Mouse (Mus musculus) v-Abl transformed pro-B cells (cell line): ENCODE results near the gene E4f1.
"Not testable (repeated sequence)": the region's sequence is repeated elsewhere in the genome, so short reads cannot be mapped to it uniquely, and the experiment has no call there.

Experiments
- in situ Hi-C, 2 experiments: fragments of 400-800 bp; cut with MboI; formaldehyde crosslinking; loops; one replicate each; pipeline ENCODE4 v1.15.1; 2025; ENCODE audit not compliant: unreplicated experiment in 2 of 2

E4f1 gene

GRCm38 (mm10) chr17:24425905-24426304 is 44.2 kb downstream of the E4f1 start:
- in situ Hi-C loops = no loop called here

GRCm38 (mm10) chr17:24425326-24425725 is 44.8 kb downstream of the E4f1 start:
- in situ Hi-C loops = not testable (repeated sequence)

DNA sequence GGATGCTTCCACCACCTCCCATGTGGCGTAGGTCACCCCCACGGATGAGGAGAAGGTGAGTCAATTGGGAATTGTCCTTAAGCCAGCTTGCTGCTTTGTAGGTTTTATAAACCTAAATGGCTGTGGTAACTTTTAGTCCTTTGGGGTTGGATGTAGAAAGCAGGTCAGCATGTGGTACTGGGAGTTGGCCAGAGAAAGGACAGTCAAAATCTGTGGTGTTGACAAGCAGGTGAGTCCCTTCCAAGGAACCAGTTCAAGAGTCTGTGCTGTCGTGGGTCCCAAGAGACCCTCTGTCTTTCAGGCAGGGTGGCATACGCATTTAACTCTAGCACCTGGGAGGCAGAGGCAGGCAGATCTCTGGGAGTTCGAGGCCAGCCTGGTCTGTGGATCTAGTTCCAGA is 45.6 kb downstream of the E4f1 start:
- in situ Hi-C loops = no loop called here

GRCm38 (mm10) chr17:24423114-24423513 is 47.0 kb downstream of the E4f1 start:
- in situ Hi-C loops = no loop called here

DNA sequence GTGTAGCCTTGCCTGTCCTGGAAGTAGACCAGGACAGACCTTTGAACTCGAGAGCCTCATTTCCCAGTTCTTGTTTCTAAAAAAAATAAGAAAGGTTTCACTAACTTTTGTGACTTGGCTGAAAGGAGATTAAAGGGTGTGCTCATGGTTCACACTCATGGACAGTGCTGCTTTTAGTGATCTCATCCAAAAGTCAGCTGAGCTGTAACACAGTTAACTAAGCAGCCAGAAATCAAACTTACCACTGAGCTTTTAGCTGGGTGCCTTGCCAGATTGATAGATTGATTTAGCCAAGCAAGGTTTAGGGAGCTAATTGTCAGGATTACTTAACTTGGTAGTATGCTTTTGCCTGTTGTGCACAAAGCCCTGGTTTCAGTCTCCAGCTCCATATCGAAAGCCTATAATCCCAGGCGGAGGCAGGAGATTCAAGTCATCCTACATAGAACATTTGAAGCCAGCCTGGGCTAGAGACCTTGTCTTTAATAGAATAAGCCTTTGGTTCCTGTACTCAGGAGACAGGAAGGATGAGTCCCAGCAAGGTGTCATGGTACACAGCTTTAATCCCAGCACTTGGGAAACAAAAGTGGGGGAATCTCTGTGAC is 54.0 kb downstream of the E4f1 start:
- in situ Hi-C loops = no loop called here

DNA sequence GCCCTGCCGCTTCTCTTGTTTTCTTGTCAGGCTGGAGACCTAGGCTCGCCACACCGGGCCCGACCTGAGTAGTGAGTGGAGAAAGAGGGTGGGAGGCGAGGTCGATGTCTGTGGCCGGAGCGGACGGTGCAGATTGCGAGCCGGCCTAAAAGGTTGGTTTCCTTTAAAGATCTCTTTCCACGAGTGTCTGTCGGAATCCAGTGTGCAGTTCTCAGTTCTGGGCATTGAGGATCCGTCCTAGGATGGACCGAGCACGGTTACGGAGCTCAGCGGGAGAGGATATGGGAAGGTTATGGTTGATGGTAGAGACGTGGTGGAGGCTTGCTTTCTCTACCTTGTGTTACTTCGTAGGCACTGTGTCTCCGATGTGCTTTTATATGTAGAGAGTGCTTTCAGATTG is 55.1 kb downstream of the E4f1 start:
- in situ Hi-C loops = no loop called here

- in situ Hi-C loops = no loop called here
These were observed 55.7 kb downstream of the E4f1 start, which contains the start of gene Rnps1 for GRCm38 (mm10) chr17:24414230-24414976. Rnps1 (plus strand) TSS chr17:24414565.

DNA sequence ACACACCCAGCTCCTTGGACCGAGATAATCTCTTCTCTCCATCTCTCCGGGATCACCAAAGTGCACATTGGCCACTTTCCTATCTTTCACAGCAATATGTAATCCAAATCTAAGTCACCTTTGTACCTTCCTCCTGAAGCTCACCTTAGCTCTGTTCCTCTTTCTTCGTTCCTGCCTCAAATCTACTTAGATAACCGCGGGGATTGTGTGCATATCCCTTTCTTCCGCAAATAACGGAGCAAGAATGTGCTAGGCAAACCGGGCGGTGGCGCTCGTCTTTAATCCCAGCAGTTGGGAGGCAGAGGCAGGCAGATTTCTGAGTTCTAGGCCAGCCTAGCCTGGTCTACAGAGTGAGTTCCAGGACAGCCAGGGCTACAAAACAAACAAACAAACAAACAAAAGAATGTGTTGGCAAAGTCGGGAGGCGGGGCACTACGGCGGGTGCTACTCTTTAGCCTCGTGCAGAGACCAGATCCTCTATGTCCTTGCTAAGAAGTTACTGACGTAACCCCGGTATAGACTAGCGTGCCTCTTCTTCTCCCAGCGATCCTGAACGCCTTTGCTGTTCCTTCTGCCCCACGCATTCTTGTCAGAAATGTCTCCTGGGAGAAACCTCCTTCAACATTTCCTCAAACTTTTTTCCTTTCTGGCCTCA is 56.4 kb downstream of the E4f1 start:
- in situ Hi-C loops = no loop called here

- in situ Hi-C loops = no loop called here
These were observed 62.9 kb downstream of the E4f1 start for GRCm38 (mm10) chr17:24407116-24407803.

DNA sequence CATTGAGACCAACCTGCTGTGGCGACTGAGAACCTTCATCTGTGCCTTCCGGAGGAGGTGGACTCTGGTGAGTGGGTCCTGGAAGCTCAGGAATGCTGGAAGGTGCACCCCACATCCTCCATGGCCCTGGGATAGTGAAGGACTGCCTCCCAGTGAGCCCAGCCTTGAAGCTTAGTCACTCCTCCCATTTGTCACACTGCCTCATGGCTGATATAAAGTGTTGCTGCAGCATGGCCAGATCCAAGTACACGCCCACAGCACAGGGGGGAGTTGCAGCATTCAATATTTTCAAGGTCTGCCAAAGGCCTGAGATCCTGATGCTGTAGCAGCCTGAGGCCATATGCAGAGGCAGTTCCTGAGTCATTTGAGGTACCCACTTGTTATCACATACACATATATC is 67.7 kb downstream of the E4f1 start:
- in situ Hi-C loops = no loop called here

DNA sequence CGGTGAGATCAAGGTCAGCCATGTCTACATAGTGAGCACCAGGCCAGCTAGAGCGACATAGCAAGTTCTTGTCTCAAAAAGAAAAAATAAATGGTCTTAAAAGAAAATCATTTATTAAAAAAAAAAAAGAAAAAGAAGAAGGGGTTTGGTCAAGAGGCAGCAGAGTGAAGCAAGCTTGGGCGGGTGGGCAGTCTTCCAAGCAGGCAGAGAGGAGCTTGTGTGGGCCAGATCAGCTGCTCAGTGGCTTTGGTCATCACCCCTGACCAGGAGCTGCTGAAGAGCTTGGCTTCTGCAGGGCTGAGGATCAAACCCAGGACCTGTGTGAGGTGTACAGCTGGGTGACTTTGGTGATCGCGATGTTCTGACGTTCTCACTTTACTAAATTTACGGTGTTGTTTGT is 75.7 kb downstream of the E4f1 start:
- in situ Hi-C loops = no loop called here
